Mouse (Mus musculus): ENCODE measurements around the gene Liph.

- TF ChIP-seq CTCF (IDR thresholded peaks at IDR 0.05; ENCODE audit: low read depth): peak; percentile 71
- TF ChIP-seq EP300 (IDR thresholded peaks at IDR 0.05; ENCODE audit: low read depth): no peak
These were observed 26.7 kb upstream of the Liph start for GRCm38 (mm10) chr16:22022122-22022521.

Measured in liver, embryonic 14.5 days (tissue).